Mouse (Mus musculus): ENCODE measurements around the gene Kank1. TPM values are rescaled to one million over a fixed set of nuclear protein-coding genes. Genes with fewer than 3 reads are reported as not detected.
"Not testable (repeated sequence)": the region's sequence is repeated elsewhere in the genome, so short reads cannot be mapped to it uniquely, and the experiment has no call there.

The Kank1 gene
- polyA plus RNA-seq, 1 experiment = 51.1 TPM

- no peak for DNase-seq (ENCODE audit: low read depth)
Measured at GRCm38 (mm10) chr19:25436789-25437650, 200.2 kb downstream of the Kank1 start.

- DNase-seq (ENCODE audit: low read depth) = no peak
Measured at GRCm38 (mm10) chr19:25438246-25438645, 201.5 kb downstream of the Kank1 start.

- no peak for DNase-seq (ENCODE audit: low read depth)
Measured at GRCm38 (mm10) chr19:25439807-25440206, 203.0 kb downstream of the Kank1 start.

GRCm38 (mm10) chr19:25440736-25441135, 204.0 kb downstream of the Kank1 start:
- DNase-seq (ENCODE audit: low read depth) = no peak

- DNase-seq (ENCODE audit: low read depth) = no peak
Measured at GRCm38 (mm10) chr19:25445054-25445453, 208.3 kb downstream of the Kank1 start.

- DNase-seq (ENCODE audit: low read depth) = no peak
Measured at GRCm38 (mm10) chr19:25445842-25446241, 209.1 kb downstream of the Kank1 start.

GRCm38 (mm10) chr19:25446683-25447082, 209.9 kb downstream of the Kank1 start:
- DNase-seq (ENCODE audit: low read depth) = no peak

GRCm38 (mm10) chr19:25447373-25447772, 210.6 kb downstream of the Kank1 start:
- no peak for DNase-seq (ENCODE audit: low read depth)

- DNase-seq (ENCODE audit: low read depth) = no peak
Measured at GRCm38 (mm10) chr19:25450869-25451629, 214.3 kb downstream of the Kank1 start.

GRCm38 (mm10) chr19:25453146-25453545, 216.4 kb downstream of the Kank1 start:
- DNase-seq (ENCODE audit: low read depth) = no peak

GRCm38 (mm10) chr19:25460760-25461159, 224.0 kb downstream of the Kank1 start:
- no peak for DNase-seq (ENCODE audit: low read depth)

GRCm38 (mm10) chr19:25461553-25462320, 225.0 kb downstream of the Kank1 start:
- no peak for DNase-seq (ENCODE audit: low read depth)

- DNase-seq (ENCODE audit: low read depth) = not testable (repeated sequence)
Measured at GRCm38 (mm10) chr19:25475806-25476205, 239.0 kb downstream of the Kank1 start.

- no peak for DNase-seq (ENCODE audit: low read depth)
Measured at GRCm38 (mm10) chr19:25479152-25479669, 242.4 kb downstream of the Kank1 start.

- no peak for DNase-seq (ENCODE audit: low read depth)
Measured at GRCm38 (mm10) chr19:25480820-25481219, 244.0 kb downstream of the Kank1 start.

Other genes with a start within 250 kb of the Kank1 start
- gene Dock8, start 237.4 kb upstream of the Kank1 start, polyA plus RNA-seq (2012; rRNA removed) = 5.7 and 9.2 TPM in 2 replicates

Data from gonadal fat pad, adult 2 months (tissue).